Mouse (Mus musculus) gastrocnemius, postnatal 14 days (tissue): ENCODE data around the gene Fkbp1a. TPM values are rescaled to one million over a fixed set of nuclear protein-coding genes. Genes with fewer than 3 reads are reported as not detected.

Experiments used
- DNase-seq: peaks from one replicate; pipeline ENCODE4 v3.0.0; 2021; ENCODE audit warnings: mixed read lengths
- intact Hi-C: fragments of 180-260 bp; cut with DNase I; formaldehyde crosslinking; loops from one replicate; pipeline ENCODE4 v1.15.1; 2025; ENCODE audit warnings: low total_unique reads
- long read RNA-seq, 2 experiments: library from polyadenylated mRNA; stranded (forward); transcript quantifications; one replicate each; pipeline ENCODE4 v2.0.0; 2021
- total RNA-seq, 2 experiments: library from RNA; stranded (reverse); gene quantifications; 2 replicates each; pipeline ENCODE4 v1.2.3; 2021

Fkbp1a gene
- total RNA-seq, result 100 to 1,000 TPM; 190 to 225 TPM
- long read RNA-seq, experiment 1, transcript Fkbp1a-201 (5 exons, 1,658 nt), result major isoform, 220 of 266 reads
- long read RNA-seq, experiment 1, partial matches to known transcripts, result 6 of 266 reads
- long read RNA-seq, experiment 1, other reads (novel, unspliced or antisense), result 39 of 266 reads
- long read RNA-seq, experiment 2, transcript Fkbp1a-201 (5 exons, 1,658 nt), result major isoform, 210 of 272 reads
- long read RNA-seq, experiment 2, partial matches to known transcripts, result 6 of 272 reads
- long read RNA-seq, experiment 2, other reads (novel, unspliced or antisense), result 54 of 272 reads

- intact Hi-C loops, result no loop called here
- peak; percentile 99 for DNase-seq
Observed at GRCm38 (mm10) chr2:151542323-151543062, at the start of gene Fkbp1a. TSS of gene Fkbp1a (plus strand) at chr2:151542483.

- intact Hi-C loops, result loop anchor here (5.0 to 10.0 kb wide), 2 partner anchors 188 to 251 kb away; partner anchors contain the start of gene Psmf1
- peak; percentile 96 for DNase-seq
Observed at GRCm38 (mm10) chr2:151494035-151494803, 48.1 kb upstream of the Fkbp1a start, which contains the start of gene Nsfl1c. TSS of gene Nsfl1c (plus strand) at chr2:151494182.

GRCm38 (mm10) chr2:151498358-151498757 is 43.9 kb upstream of the Fkbp1a start:
- intact Hi-C loops, result loop anchor here (10.0 kb wide), 1 partner anchor 246 kb away; the partner anchor contains the start of gene Psmf1

GRCm38 (mm10) chr2:151500442-151501007 is 41.8 kb upstream of the Fkbp1a start:
- intact Hi-C loops, result loop anchor here (5.0 kb wide), 1 partner anchor 47 kb away; no protein-coding TSS in a partner anchor
- DNase-seq, result no peak

More at GRCm38 (mm10) chr2:151498358-151498757, 43.9 kb upstream of the Fkbp1a start:
- no peak for DNase-seq

GRCm38 (mm10) chr2:151504226-151504625 is 38.1 kb upstream of the Fkbp1a start:
- no peak for DNase-seq
- intact Hi-C loops, result loop anchor here (5.0 kb wide), 1 partner anchor 43 kb away; no protein-coding TSS in a partner anchor

- peak; percentile 34 for DNase-seq
- intact Hi-C loops, result no loop called here
Observed at GRCm38 (mm10) chr2:151512199-151512598, 30.1 kb upstream of the Fkbp1a start.

- intact Hi-C loops, result no loop called here
- no peak for DNase-seq
Observed at GRCm38 (mm10) chr2:151513525-151514285, 28.6 kb upstream of the Fkbp1a start.

- intact Hi-C loops, result no loop called here
- DNase-seq, result no peak
Observed at GRCm38 (mm10) chr2:151519000-151519399, 23.3 kb upstream of the Fkbp1a start.

- DNase-seq, result no peak
- intact Hi-C loops, result no loop called here
Observed at GRCm38 (mm10) chr2:151524324-151525041, 17.8 kb upstream of the Fkbp1a start.

GRCm38 (mm10) chr2:151525520-151525919 is 16.8 kb upstream of the Fkbp1a start:
- DNase-seq, result no peak
- intact Hi-C loops, result no loop called here

GRCm38 (mm10) chr2:151528066-151528465 is 14.2 kb upstream of the Fkbp1a start:
- DNase-seq, result no peak
- intact Hi-C loops, result no loop called here

- intact Hi-C loops, result no loop called here
- DNase-seq, result no peak
Observed at GRCm38 (mm10) chr2:151529169-151529568, 13.1 kb upstream of the Fkbp1a start.

- no peak for DNase-seq
- intact Hi-C loops, result no loop called here
Observed at GRCm38 (mm10) chr2:151530378-151531230, 11.7 kb upstream of the Fkbp1a start.

GRCm38 (mm10) chr2:151533632-151534031 is 8.7 kb upstream of the Fkbp1a start:
- DNase-seq, result no peak

GRCm38 (mm10) chr2:151535961-151536617 is 6.2 kb upstream of the Fkbp1a start:
- DNase-seq, result no peak
- intact Hi-C loops, result no loop called here

More at GRCm38 (mm10) chr2:151533632-151534031, 8.7 kb upstream of the Fkbp1a start:
- intact Hi-C loops, result no loop called here

GRCm38 (mm10) chr2:151536618-151536974 is 5.7 kb upstream of the Fkbp1a start:
- peak; percentile 32 for DNase-seq
- intact Hi-C loops, result no loop called here

- intact Hi-C loops, result no loop called here
- DNase-seq, result no peak
Observed at GRCm38 (mm10) chr2:151538646-151539045, 3.6 kb upstream of the Fkbp1a start.
